Mouse (Mus musculus) G1E (cell line): ENCODE data around the gene Hhipl2.

Experiments used
- CTCF ChIP-seq: IDR thresholded peaks from 2 replicates; pipeline ENCODE4 v1.5.1; 2012; ENCODE audit warnings: low read depth, low read length, inconsistent platforms, mixed read lengths
- GATA1 ChIP-seq: IDR thresholded peaks from 2 replicates; pipeline ENCODE4 v1.6.1; 2012; ENCODE audit warnings: borderline replicate concordance, low read length, inconsistent platforms, mixed read lengths
- POLR2AphosphoS5 ChIP-seq: IDR thresholded peaks from 2 replicates; pipeline ENCODE4 v1.6.1; 2012; ENCODE audit warnings: low read depth, low read length, inconsistent platforms; ENCODE audit not compliant: insufficient replicate concordance
- TAL1 ChIP-seq: conservative IDR thresholded peaks from 2 replicates; pipeline ENCODE4 v1.6.1; 2012; ENCODE audit warnings: low read depth, low read length, inconsistent platforms, mixed read lengths

- no peak for TF ChIP-seq CTCF
- TF ChIP-seq GATA1, result no peak
- TF ChIP-seq TAL1, result no peak
- TF ChIP-seq POLR2AphosphoS5, result no peak
These were observed 35.4 kb upstream of the Hhipl2 start for GRCm38 (mm10) chr1:183382621-183383020.
